Mouse (Mus musculus) embryonic facial prominence, embryonic 13.5 days (tissue): Measurements from ENCODE around the gene Pnpla2. TPM values are rescaled to one million over a fixed set of nuclear protein-coding genes. Genes with fewer than 3 reads are reported as not detected.

Experiments used
- ATAC-seq: fragments of 200-750 bp; cut with Nextera tagmentation; 2 replicates; pipeline ENCODE4 v1.8.0; 2017; ENCODE audit warnings: low read depth; ENCODE audit not compliant: insufficient number of reproducible peaks, insufficient read depth, low FRiP score, low TSS enrichment
- H3K27ac ChIP-seq: fragments of 300-500 bp; sonication (generic); 2 replicates; pipeline ENCODE4 v1.5.1; 2015; ENCODE audit warnings: moderate library complexity, mild to moderate bottlenecking, inconsistent platforms
- H3K27me3 ChIP-seq: fragments of 300-500 bp; sonication (generic); 2 replicates; pipeline ENCODE4 v1.6.1; 2015; ENCODE audit warnings: mild to moderate bottlenecking, inconsistent platforms
- H3K36me3 ChIP-seq: fragments of 300-500 bp; sonication (generic); 2 replicates; pipeline ENCODE4 v1.6.1; 2015; ENCODE audit warnings: mild to moderate bottlenecking, inconsistent platforms
- H3K4me1 ChIP-seq: fragments of 300-500 bp; sonication (generic); 2 replicates; pipeline ENCODE4 v1.6.1; 2015; ENCODE audit warnings: inconsistent platforms
- H3K4me2 ChIP-seq: fragments of 300-500 bp; sonication (generic); 2 replicates; pipeline ENCODE4 v1.6.1; 2015; ENCODE audit warnings: moderate library complexity, mild to moderate bottlenecking, inconsistent platforms
- H3K4me3 ChIP-seq: fragments of 300-500 bp; sonication (generic); 2 replicates; pipeline ENCODE4 v1.5.1; 2015; ENCODE audit warnings: mild to moderate bottlenecking, inconsistent platforms
- H3K9ac ChIP-seq: fragments of 300-500 bp; sonication (generic); 2 replicates; pipeline ENCODE4 v1.6.1; 2015; ENCODE audit warnings: mild to moderate bottlenecking, inconsistent platforms
- H3K9me3 ChIP-seq: fragments of 300-500 bp; sonication (generic); 2 replicates; pipeline ENCODE4 v1.6.1; 2016; ENCODE audit warnings: inconsistent platforms
- WGBS: fragments of 180-500 bp; shearing (Covaris S2); methylation state at CpG from one replicate; pipeline ENCODE4 v1.1.7; 2015; ENCODE audit warnings: mixed read lengths; 5-methylcytosine and 5-hydroxymethylcytosine counted together
- polyA plus RNA-seq: library from polyadenylated mRNA; unstranded; fragments of >200 nt; fragmentation: Nextera tagmentation; extraction: Ambion mirVana; gene quantifications from 2 replicates; pipeline ENCODE4 v1.2.1, GENCODE M21; 2015

Pnpla2 gene
- polyA plus RNA-seq, 1 experiment from 2014 or later, result 13.4 TPM

- Histone ChIP-seq H3K9ac (0 out of 2 replicates have a peak overlapping the region, but pooled peaks have one; percentile 70), H3K9me3 (no peaks in the 10 kb centered on the region), H3K27ac (no peak overlapping the region), H3K27me3 (peaks cover 40% of the 10 kb centered on the region), H3K4me1 (peaks cover 47% of the 10 kb centered on the region), H3K4me2 (peak overlapping the region; percentile 99), H3K36me3 (no peaks in the 10 kb centered on the region), H3K4me3 (peak overlapping the region; percentile 59)
- WGBS, result 9% methylated on average over 10 of the region's 10 CpGs
- 0 out of 2 replicates have a peak, but pooled peaks have one; percentile 21 for ATAC-seq
Measured at GRCm38 (mm10) chr7:141480842-141481497, 26.0 kb downstream of the Pnpla2 start.

GRCm38 (mm10) chr7:141481498-141482401 lies 26.8 kb downstream of the Pnpla2 start:
- under 1% methylated on average over 81 of the region's 81 CpGs for WGBS
- peaks cover 39% of the 10 kb centered on the region for H3K4me1 ChIP-seq
- peak overlapping the region; percentile 59 for H3K4me3 ChIP-seq
- H3K27me3 ChIP-seq, result peaks cover 40% of the 10 kb centered on the region
- H3K4me2 ChIP-seq, result peak overlapping the region; percentile 99
- H3K36me3 ChIP-seq, result no peaks in the 10 kb centered on the region
- H3K9ac ChIP-seq, result peak overlapping the region; percentile 70
- no peaks in the 10 kb centered on the region for H3K9me3 ChIP-seq
- no peak for ATAC-seq
- no peak overlapping the region for H3K27ac ChIP-seq

- ATAC-seq, result no peak
Measured at GRCm38 (mm10) chr7:141482531-141483024, 27.6 kb downstream of the Pnpla2 start.

GRCm38 (mm10) chr7:141483114-141483653 lies 28.2 kb downstream of the Pnpla2 start:
- 0 out of 2 replicates have a peak overlapping the region, but pooled peaks have one; percentile 16 for H3K9ac ChIP-seq
- WGBS, result 72% methylated on average over 6 of the region's 6 CpGs
- no peaks in the 10 kb centered on the region for H3K9me3 ChIP-seq
- no peaks in the 10 kb centered on the region for H3K36me3 ChIP-seq
- peak overlapping the region; percentile 99; the same call in 1 of the 2 replicates for H3K4me2 ChIP-seq
- H3K27me3 ChIP-seq, result peaks cover 40% of the 10 kb centered on the region
- no peak for ATAC-seq
- no peak overlapping the region for H3K4me3 ChIP-seq
- peaks cover 25% of the 10 kb centered on the region for H3K4me1 ChIP-seq
- no peak overlapping the region for H3K27ac ChIP-seq

More at GRCm38 (mm10) chr7:141482531-141483024, 27.6 kb downstream of the Pnpla2 start:
- Histone ChIP-seq H3K27ac (no peak overlapping the region), H3K4me1 (peaks cover 31% of the 10 kb centered on the region), H3K9me3 (no peaks in the 10 kb centered on the region), H3K9ac (peak overlapping the region; percentile 70), H3K4me2 (peak overlapping the region; percentile 99), H3K36me3 (no peaks in the 10 kb centered on the region), H3K27me3 (peaks cover 40% of the 10 kb centered on the region), H3K4me3 (peak overlapping the region; percentile 59)
- WGBS, result 9% methylated on average over 11 of the region's 11 CpGs

GRCm38 (mm10) chr7:141484186-141485120 lies 29.5 kb downstream of the Pnpla2 start:
- H3K9ac ChIP-seq, result no peak overlapping the region
- no peak overlapping the region for H3K27ac ChIP-seq
- no peak for ATAC-seq
- peaks cover 22% of the 10 kb centered on the region for H3K4me1 ChIP-seq
- no peak overlapping the region for H3K4me3 ChIP-seq
- 66% methylated on average over 5 of the region's 5 CpGs for WGBS
- H3K9me3 ChIP-seq, result no peaks in the 10 kb centered on the region
- no peak overlapping the region for H3K4me2 ChIP-seq
- peaks cover 40% of the 10 kb centered on the region for H3K27me3 ChIP-seq
- H3K36me3 ChIP-seq, result no peaks in the 10 kb centered on the region

- no peak for ATAC-seq
- Histone ChIP-seq H3K9me3 (no peaks in the 10 kb centered on the region), H3K9ac (no peak overlapping the region), H3K36me3 (no peaks in the 10 kb centered on the region), H3K27me3 (peaks cover 40% of the 10 kb centered on the region), H3K27ac (no peak overlapping the region), H3K4me3 (no peak overlapping the region), H3K4me1 (peaks cover 22% of the 10 kb centered on the region), H3K4me2 (no peak overlapping the region)
- WGBS, result 62% methylated on average over 2 of the region's 2 CpGs
Measured at GRCm38 (mm10) chr7:141485186-141485585, 30.2 kb downstream of the Pnpla2 start.

- no peak overlapping the region for H3K4me2 ChIP-seq
- no peak overlapping the region for H3K4me3 ChIP-seq
- H3K4me1 ChIP-seq, result peaks cover 22% of the 10 kb centered on the region
- H3K27me3 ChIP-seq, result peaks cover 40% of the 10 kb centered on the region
- ATAC-seq, result no peak
- no peak overlapping the region for H3K27ac ChIP-seq
- no peaks in the 10 kb centered on the region for H3K36me3 ChIP-seq
- 91% methylated on average over 2 of the region's 2 CpGs for WGBS
- H3K9me3 ChIP-seq, result no peaks in the 10 kb centered on the region
- H3K9ac ChIP-seq, result no peak overlapping the region
Measured at GRCm38 (mm10) chr7:141485606-141486005, 30.6 kb downstream of the Pnpla2 start.

- ATAC-seq, result no peak
- WGBS, result 83% methylated on average over 1 of the region's 1 CpGs
- H3K36me3 ChIP-seq, result no peaks in the 10 kb centered on the region
Measured at GRCm38 (mm10) chr7:141486239-141486638, 31.2 kb downstream of the Pnpla2 start.

GRCm38 (mm10) chr7:141487141-141487540 lies 32.1 kb downstream of the Pnpla2 start:
- Histone ChIP-seq H3K4me1 (peaks cover 7% of the 10 kb centered on the region), H3K4me3 (no peak overlapping the region), H3K27me3 (peaks cover 26% of the 10 kb centered on the region), H3K27ac (no peak overlapping the region), H3K9me3 (no peaks in the 10 kb centered on the region), H3K9ac (0 out of 2 replicates have a peak overlapping the region, but pooled peaks have one; percentile 32), H3K36me3 (peaks cover 8% of the 10 kb centered on the region), H3K4me2 (no peak overlapping the region)
- 73% methylated on average over 7 of the region's 7 CpGs for WGBS
- no peak for ATAC-seq

More at GRCm38 (mm10) chr7:141486239-141486638, 31.2 kb downstream of the Pnpla2 start:
- Histone ChIP-seq H3K9ac (no peak overlapping the region), H3K4me2 (no peak overlapping the region), H3K27me3 (peaks cover 35% of the 10 kb centered on the region), H3K4me3 (no peak overlapping the region), H3K27ac (no peak overlapping the region), H3K4me1 (peaks cover 16% of the 10 kb centered on the region), H3K9me3 (no peaks in the 10 kb centered on the region)

GRCm38 (mm10) chr7:141491151-141491550 lies 36.2 kb downstream of the Pnpla2 start:
- H3K27me3 ChIP-seq, result no peaks in the 10 kb centered on the region
- H3K4me1 ChIP-seq, result no peaks in the 10 kb centered on the region
- no peak overlapping the region for H3K27ac ChIP-seq
- peaks cover 30% of the 10 kb centered on the region for H3K36me3 ChIP-seq
- no peak overlapping the region for H3K4me2 ChIP-seq
- 81% methylated on average over 2 of the region's 2 CpGs for WGBS
- ATAC-seq, result no peak
- H3K9me3 ChIP-seq, result no peaks in the 10 kb centered on the region
- no peak overlapping the region for H3K9ac ChIP-seq
- no peak overlapping the region for H3K4me3 ChIP-seq
